Mouse (Mus musculus) left cerebral cortex, postnatal 36 days (tissue): ENCODE measurements around the gene Mrpl1. TPM values are rescaled to one million over a fixed set of nuclear protein-coding genes. Genes with fewer than 3 reads are reported as not detected.

Source experiments
- DNase-seq, 2 experiments: peaks; one replicate each; pipeline ENCODE4 v3.0.0; 2021 to 2022; ENCODE audit warnings: low spot score in 2 of 2, mixed read lengths in 1 of 2
- intact Hi-C: fragments of 180-260 bp; cut with DNase I; formaldehyde crosslinking; loops from one replicate; pipeline ENCODE4 v1.15.1; 2025
- total RNA-seq, 2 experiments: library from RNA; stranded (reverse); gene quantifications; 2 replicates each; pipeline ENCODE4 v1.2.3; 2021

The Mrpl1 gene
- total RNA-seq, 2 experiments from 2014 or later: 11.5 to 16.1 TPM

GRCm38 (mm10) chr5:96305786-96306185 lies 96.5 kb downstream of the Mrpl1 start:
- DNase-seq: no peak
- intact Hi-C loops: no loop called here

GRCm38 (mm10) chr5:96306271-96306670 lies 97.0 kb downstream of the Mrpl1 start:
- no peak for DNase-seq
- intact Hi-C loops: no loop called here

- DNase-seq: no peak
- intact Hi-C loops: no loop called here
These were observed 97.5 kb downstream of the Mrpl1 start for GRCm38 (mm10) chr5:96306826-96307225.

GRCm38 (mm10) chr5:96308086-96308485 lies 98.8 kb downstream of the Mrpl1 start:
- intact Hi-C loops: no loop called here
- no peak for DNase-seq

GRCm38 (mm10) chr5:96308645-96309044 lies 99.4 kb downstream of the Mrpl1 start:
- intact Hi-C loops: no loop called here
- DNase-seq: no peak

- intact Hi-C loops: no loop called here
- DNase-seq: no peak
These were observed 100.3 kb downstream of the Mrpl1 start for GRCm38 (mm10) chr5:96309566-96309965.

- no peak for DNase-seq
- intact Hi-C loops: no loop called here
These were observed 102.4 kb downstream of the Mrpl1 start for GRCm38 (mm10) chr5:96311677-96312076.

Other genes starting within 250 kb of the Mrpl1 start
- 10 to 100 TPM; 59.9 to 86.1 TPM for gene Cnot6l, start 45.3 kb upstream of the Mrpl1 start, total RNA-seq
- 10 to 100 TPM; 18.1 to 29.3 TPM for gene Fras1, start 164.5 kb downstream of the Mrpl1 start, total RNA-seq